Mouse (Mus musculus): ENCODE data around the gene Tmem150c.

DNA sequence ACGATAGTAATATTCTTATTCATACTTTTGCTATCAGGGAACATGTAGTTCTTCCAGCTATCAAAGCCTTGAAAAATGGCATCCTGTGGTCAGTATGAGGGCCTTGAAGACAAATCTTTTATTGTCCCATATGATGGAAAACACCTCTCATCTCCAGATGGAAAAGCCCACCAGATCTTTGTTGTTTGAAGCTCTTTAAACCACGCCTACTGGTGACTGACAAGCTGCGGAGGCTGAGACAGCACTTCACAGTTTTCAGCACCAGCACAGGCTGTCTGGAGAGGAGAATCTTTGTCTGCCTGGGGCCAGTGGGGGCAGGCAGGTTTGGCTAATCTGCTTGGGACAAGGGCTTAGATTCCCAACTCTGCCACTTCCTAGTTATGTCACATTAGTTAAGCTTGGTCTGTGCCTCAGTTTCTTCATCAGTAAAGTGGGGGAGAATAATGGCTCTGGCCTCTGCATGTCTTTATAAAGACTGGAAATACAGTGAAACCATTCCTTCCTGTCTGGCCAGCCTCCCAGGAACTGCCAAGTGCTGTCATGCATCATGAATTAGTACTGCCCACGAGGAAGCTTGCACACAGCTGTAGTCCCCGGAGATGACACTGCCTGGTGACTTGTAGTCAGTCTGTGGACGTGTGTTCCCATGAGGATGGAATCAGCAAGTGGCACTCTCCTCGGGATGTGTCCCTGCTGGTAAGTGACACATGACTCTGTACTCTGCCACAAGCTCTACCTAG is 49.9 kb downstream of the Tmem150c start:
- TF ChIP-seq CTCF (IDR thresholded peaks at IDR 0.05; ENCODE audit: low read depth, low read length) (no peak), POLR2A (IDR thresholded peaks at IDR 0.05; ENCODE audit: extremely low read depth, insufficient read depth, low read length) (no peak)
